Mouse (Mus musculus): ENCODE data around the gene Mical3. TPM values are rescaled to one million over a fixed set of nuclear protein-coding genes. Genes with fewer than 3 reads are reported as not detected.
"Not testable (repeated sequence)": the region's sequence is repeated elsewhere in the genome, so short reads cannot be mapped to it uniquely, and the experiment has no call there.

Gene Mical3
- polyA plus RNA-seq, 1 experiment from 2014 or later = 37.0 TPM

DNA sequence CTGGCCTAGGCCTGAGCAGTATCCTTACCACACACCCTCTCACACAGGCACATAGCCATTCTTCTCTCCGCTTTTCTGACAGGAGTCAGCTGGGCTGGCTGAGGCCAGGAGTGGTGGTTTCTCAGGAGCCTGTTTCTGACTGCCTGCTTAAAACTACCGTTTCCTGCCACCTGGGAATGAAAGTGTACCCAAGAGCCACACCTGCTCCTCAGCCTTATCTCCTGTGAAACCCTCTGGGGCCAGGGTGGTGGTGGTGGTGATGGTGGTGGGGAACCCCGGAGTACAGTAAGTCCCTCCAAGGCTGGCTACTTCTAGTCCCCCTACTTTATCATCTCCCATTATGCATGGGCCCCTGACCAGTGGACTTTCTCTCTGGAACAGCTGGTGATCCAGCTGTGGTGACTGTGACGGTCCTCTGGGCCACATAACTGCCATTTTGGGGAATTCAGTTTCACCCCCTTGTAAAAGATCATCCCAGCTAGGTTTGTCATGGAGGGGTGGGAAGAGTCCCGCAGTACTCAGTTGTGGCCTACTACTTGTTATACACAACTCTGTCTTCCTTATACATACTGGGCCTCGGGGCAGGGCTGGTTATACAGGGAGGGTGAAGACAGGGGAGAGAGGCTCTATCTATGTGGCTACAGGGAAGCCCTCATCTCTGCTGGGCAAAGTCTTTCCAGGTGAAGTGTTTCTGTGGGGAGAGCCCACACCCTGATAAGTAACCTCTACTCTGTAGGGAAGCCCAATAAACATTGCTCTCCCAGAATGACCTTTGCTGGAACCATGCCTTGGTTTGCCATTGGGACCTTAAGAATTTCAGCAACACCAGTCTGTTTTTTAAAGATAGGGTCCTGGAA is 200.1 kb downstream of the Mical3 start:
- H3K9ac ChIP-seq (ENCODE audit: low read depth, low read length) = no peak overlapping the region
- H3K36me3 ChIP-seq (ENCODE audit: control insufficient read depth, insufficient read depth, low read length) = peaks cover 30% of the 10 kb centered on the region
- no peak overlapping the region for H3K4me3 ChIP-seq (ENCODE audit: low read depth, low read length)
- no peak overlapping the region for H3K4me2 ChIP-seq (ENCODE audit: low read length)
- no peaks in the 10 kb centered on the region for H3K4me1 ChIP-seq (ENCODE audit: control insufficient read depth, insufficient read depth, low read length)
- no peaks in the 10 kb centered on the region for H3K27me3 ChIP-seq (ENCODE audit: control insufficient read depth, insufficient read depth, low read depth, low read length)
- ATAC-seq = no peak
- 88% methylated on average over 6 of the region's 6 CpGs for WGBS
- H3K9me3 ChIP-seq (replicated peaks; ENCODE audit: control insufficient read depth, low read length, poor library complexity, severe bottlenecking) = no peaks in the 10 kb centered on the region
- no peak overlapping the region for H3K27ac ChIP-seq (ENCODE audit: low read length)

DNA sequence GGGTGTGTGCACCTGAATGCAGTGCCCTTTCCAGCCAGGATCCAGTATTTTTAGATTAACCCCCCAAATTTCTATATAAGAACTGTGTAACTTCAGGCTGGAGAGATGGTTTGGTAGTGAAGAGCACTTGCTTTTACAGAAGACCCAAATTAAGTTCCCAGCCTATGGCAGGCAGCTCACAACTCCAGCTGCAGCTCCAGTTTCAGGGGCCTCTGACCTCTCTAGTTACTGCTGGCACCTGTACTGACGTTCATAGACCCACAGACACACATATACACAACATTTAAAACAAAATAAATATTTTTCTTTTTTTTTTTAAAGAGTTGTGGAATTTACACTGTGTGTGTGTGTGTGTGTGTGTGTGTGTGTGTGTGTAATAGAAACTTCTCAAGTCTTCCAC is 201.4 kb downstream of the Mical3 start:
- ATAC-seq = no peak
- Histone ChIP-seq H3K27ac (ENCODE audit: low read length) (no peak overlapping the region), H3K9ac (ENCODE audit: low read depth, low read length) (no peak overlapping the region), H3K4me3 (ENCODE audit: low read depth, low read length) (no peak overlapping the region), H3K36me3 (ENCODE audit: control insufficient read depth, insufficient read depth, low read length) (peaks cover 24% of the 10 kb centered on the region), H3K4me1 (ENCODE audit: control insufficient read depth, insufficient read depth, low read length) (no peaks in the 10 kb centered on the region), H3K4me2 (ENCODE audit: low read length) (no peak overlapping the region), H3K27me3 (ENCODE audit: control insufficient read depth, insufficient read depth, low read depth, low read length) (no peaks in the 10 kb centered on the region), H3K9me3 (replicated peaks; ENCODE audit: control insufficient read depth, low read length, poor library complexity, severe bottlenecking) (no peaks in the 10 kb centered on the region)
- WGBS = 73% methylated on average over 1 of the region's 1 CpGs

DNA sequence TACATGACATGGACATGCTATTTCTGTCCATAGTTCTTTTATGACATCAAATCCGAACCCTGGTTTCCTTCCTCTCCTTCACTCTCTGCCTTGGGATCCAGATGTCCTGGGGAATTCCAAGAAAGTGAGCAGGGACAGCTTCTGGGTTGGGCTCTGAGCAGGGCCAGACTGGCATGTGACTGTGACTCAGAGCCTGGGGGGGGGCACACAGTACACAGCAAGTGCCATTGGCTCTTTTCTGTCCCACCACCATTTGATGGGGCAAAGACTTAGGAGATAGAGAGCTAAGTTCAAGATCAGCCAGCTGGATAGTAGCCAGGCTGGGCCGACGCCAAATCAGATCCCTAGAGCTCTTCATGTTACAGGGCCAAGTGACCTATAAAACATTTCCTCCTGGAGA is 203.0 kb downstream of the Mical3 start:
- ATAC-seq = no peak

DNA sequence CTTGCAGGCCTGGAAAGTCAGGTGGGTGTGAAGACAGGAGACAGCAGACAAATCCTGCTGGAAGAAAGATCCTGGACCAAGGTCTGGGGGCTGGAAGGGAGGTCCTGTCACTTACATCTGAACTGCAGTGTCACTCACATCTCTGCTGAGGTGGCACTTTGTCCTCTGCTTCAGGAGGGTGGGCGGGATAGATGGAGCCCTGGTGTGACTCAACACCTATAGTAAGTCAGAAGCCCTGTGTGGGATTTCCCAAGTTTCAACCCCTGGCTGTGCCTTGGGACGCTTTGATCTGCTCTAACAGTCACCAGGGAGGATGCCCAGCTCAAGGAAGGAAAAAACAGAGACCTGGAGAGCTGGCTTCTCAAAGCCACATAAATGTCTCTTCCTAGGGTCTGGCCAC is 203.9 kb downstream of the Mical3 start:
- no peak for ATAC-seq
- no peak overlapping the region for H3K9ac ChIP-seq (ENCODE audit: low read depth, low read length)
- H3K4me3 ChIP-seq (ENCODE audit: low read depth, low read length) = no peak overlapping the region
- H3K9me3 ChIP-seq (replicated peaks; ENCODE audit: control insufficient read depth, low read length, poor library complexity, severe bottlenecking) = no peaks in the 10 kb centered on the region
- no peak overlapping the region for H3K27ac ChIP-seq (ENCODE audit: low read length)
- H3K27me3 ChIP-seq (ENCODE audit: control insufficient read depth, insufficient read depth, low read depth, low read length) = no peaks in the 10 kb centered on the region
- H3K36me3 ChIP-seq (ENCODE audit: control insufficient read depth, insufficient read depth, low read length) = peaks cover 5% of the 10 kb centered on the region; the same call in 1 of the 2 replicates
- H3K4me1 ChIP-seq (ENCODE audit: control insufficient read depth, insufficient read depth, low read length) = no peaks in the 10 kb centered on the region
- no peak overlapping the region for H3K4me2 ChIP-seq (ENCODE audit: low read length)
- 64% methylated on average over 2 of the region's 2 CpGs for WGBS

More for the DNA sequence above, 203.0 kb downstream of the Mical3 start:
- Histone ChIP-seq H3K4me2 (ENCODE audit: low read length) (no peak overlapping the region), H3K4me1 (ENCODE audit: control insufficient read depth, insufficient read depth, low read length) (no peaks in the 10 kb centered on the region), H3K27me3 (ENCODE audit: control insufficient read depth, insufficient read depth, low read depth, low read length) (no peaks in the 10 kb centered on the region), H3K4me3 (ENCODE audit: low read depth, low read length) (no peak overlapping the region), H3K27ac (ENCODE audit: low read length) (no peak overlapping the region), H3K9me3 (replicated peaks; ENCODE audit: control insufficient read depth, low read length, poor library complexity, severe bottlenecking) (no peaks in the 10 kb centered on the region), H3K9ac (ENCODE audit: low read depth, low read length) (no peak overlapping the region), H3K36me3 (ENCODE audit: control insufficient read depth, insufficient read depth, low read length) (peaks cover 9% of the 10 kb centered on the region)
- WGBS = 76% methylated on average over 3 of the region's 3 CpGs

DNA sequence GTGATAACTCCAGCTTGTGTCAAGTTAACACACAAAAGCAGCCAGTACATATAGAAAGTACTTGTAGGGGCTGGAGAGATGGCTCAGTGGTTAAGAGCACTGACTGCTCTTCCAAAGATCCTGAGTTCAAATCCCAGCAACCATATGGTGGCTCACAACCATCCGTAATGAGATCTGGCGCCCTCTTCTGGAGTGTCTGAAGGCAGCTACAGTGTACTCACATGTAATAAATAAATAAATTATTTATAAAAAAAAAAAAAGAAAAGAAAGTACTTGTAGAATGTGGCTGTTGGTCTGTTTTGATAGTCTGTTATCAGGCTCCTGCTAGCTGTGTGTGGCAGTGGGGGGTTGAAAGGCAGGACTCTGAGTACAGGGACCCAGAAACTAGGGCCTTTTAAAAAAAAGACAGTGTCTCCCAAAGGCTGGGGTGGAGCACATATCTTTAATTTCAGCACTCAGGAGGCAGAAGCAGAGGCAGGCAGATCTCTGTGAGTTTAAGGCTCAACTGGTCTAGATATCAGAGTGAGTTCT is 205.9 kb downstream of the Mical3 start:
- not testable (repeated sequence) for ATAC-seq; H3K36me3 ChIP-seq (ENCODE audit: control insufficient read depth, insufficient read depth, low read length); H3K4me3 ChIP-seq (ENCODE audit: low read depth, low read length); H3K27ac ChIP-seq (ENCODE audit: low read length); H3K9me3 ChIP-seq (replicated peaks; ENCODE audit: control insufficient read depth, low read length, poor library complexity, severe bottlenecking); H3K4me2 ChIP-seq (ENCODE audit: low read length); H3K9ac ChIP-seq (ENCODE audit: low read depth, low read length); H3K4me1 ChIP-seq (ENCODE audit: control insufficient read depth, insufficient read depth, low read length); H3K27me3 ChIP-seq (ENCODE audit: control insufficient read depth, insufficient read depth, low read depth, low read length)
- 73% methylated on average over 2 of the region's 2 CpGs for WGBS

DNA sequence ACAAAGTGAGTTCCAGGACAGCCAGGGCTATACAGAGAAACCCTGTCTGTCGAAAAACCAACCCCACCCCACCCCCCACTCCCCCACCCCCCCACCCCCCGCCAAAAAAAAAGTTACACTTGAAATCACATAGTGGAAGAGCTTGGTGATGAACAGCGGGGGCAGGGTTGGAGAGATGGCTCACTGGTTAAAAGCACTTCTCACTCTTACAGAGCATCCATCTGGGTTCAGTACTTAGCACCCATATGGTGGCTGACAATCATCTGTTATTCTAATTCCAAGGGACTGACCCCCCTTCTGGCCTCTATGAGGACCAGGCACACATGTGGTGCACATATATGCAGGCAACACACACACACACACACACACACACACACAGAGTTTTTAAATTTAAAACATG is 212.8 kb downstream of the Mical3 start:
- ATAC-seq = no peak
- no peak overlapping the region for H3K4me2 ChIP-seq (ENCODE audit: low read length)
- 58% methylated on average over 3 of the region's 3 CpGs for WGBS
- 0 out of 2 replicates have a peak, but pooled peaks cover 2% of the 10 kb centered on the region for H3K27me3 ChIP-seq (ENCODE audit: control insufficient read depth, insufficient read depth, low read depth, low read length)
- 0 out of 2 replicates have a peak, but pooled peaks cover 3% of the 10 kb centered on the region for H3K9me3 ChIP-seq (replicated peaks; ENCODE audit: control insufficient read depth, low read length, poor library complexity, severe bottlenecking)
- H3K9ac ChIP-seq (ENCODE audit: low read depth, low read length) = no peak overlapping the region
- no peak overlapping the region for H3K4me3 ChIP-seq (ENCODE audit: low read depth, low read length)
- no peaks in the 10 kb centered on the region for H3K36me3 ChIP-seq (ENCODE audit: control insufficient read depth, insufficient read depth, low read length)
- H3K27ac ChIP-seq (ENCODE audit: low read length) = no peak overlapping the region
- H3K4me1 ChIP-seq (ENCODE audit: control insufficient read depth, insufficient read depth, low read length) = peaks cover 10% of the 10 kb centered on the region

DNA sequence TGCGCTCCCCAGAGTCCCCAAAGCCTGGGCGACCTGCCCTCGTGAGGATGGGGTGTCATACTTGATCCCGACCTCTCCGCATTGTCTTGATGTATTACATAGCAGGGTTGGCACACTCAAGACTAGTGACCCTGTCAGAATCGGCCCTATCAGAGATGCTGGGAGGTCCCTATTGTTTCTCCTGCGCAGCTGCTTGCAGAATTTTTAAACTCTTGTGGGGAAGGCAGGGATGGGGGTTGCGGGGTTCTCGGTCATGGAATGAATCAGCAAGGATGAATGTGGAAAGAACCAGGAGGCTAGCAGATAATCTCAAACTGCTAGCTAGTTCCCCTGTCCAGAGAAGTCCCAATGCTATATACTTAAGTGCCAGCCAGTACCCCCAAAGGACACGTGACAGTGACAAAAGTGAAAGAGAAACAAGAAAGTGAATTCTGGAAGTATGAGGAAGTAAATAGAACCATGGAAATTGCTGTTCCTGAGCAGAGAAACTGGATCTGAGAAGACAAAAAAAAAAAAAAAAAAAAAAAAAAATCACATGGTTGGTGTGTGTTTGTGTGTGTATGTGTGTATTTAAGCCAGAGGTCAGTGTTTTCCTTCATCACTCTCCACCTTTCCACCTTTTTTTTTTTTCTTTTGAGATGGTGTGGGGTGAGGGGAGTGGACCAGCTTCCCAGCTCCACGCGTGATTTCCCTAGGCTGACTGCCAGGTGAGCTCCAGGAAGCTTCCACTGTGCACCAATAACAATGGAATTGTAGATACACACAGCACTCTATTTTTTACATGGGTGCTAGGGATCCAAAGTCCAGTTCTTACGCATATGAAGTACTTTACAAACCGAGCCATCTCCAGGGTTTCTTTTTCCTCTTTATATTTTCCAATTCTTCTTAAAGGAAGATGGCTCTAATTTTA is 213.6 kb downstream of the Mical3 start:
- ATAC-seq; H3K9me3 ChIP-seq (replicated peaks; ENCODE audit: control insufficient read depth, low read length, poor library complexity, severe bottlenecking); H3K27me3 ChIP-seq (ENCODE audit: control insufficient read depth, insufficient read depth, low read depth, low read length); H3K36me3 ChIP-seq (ENCODE audit: control insufficient read depth, insufficient read depth, low read length): not testable (repeated sequence)
- WGBS = 33% methylated on average over 10 of the region's 14 CpGs
- H3K4me3 ChIP-seq (ENCODE audit: low read depth, low read length) = peak overlapping the region; percentile 63
- H3K4me1 ChIP-seq (ENCODE audit: control insufficient read depth, insufficient read depth, low read length) = peaks cover 10% of the 10 kb centered on the region
- H3K27ac ChIP-seq (ENCODE audit: low read length) = peak overlapping the region; percentile 44; the same call in 1 of the 2 replicates
- peak overlapping the region; percentile 76 for H3K9ac ChIP-seq (ENCODE audit: low read depth, low read length)
- H3K4me2 ChIP-seq (ENCODE audit: low read length) = peak overlapping the region; percentile 82

DNA sequence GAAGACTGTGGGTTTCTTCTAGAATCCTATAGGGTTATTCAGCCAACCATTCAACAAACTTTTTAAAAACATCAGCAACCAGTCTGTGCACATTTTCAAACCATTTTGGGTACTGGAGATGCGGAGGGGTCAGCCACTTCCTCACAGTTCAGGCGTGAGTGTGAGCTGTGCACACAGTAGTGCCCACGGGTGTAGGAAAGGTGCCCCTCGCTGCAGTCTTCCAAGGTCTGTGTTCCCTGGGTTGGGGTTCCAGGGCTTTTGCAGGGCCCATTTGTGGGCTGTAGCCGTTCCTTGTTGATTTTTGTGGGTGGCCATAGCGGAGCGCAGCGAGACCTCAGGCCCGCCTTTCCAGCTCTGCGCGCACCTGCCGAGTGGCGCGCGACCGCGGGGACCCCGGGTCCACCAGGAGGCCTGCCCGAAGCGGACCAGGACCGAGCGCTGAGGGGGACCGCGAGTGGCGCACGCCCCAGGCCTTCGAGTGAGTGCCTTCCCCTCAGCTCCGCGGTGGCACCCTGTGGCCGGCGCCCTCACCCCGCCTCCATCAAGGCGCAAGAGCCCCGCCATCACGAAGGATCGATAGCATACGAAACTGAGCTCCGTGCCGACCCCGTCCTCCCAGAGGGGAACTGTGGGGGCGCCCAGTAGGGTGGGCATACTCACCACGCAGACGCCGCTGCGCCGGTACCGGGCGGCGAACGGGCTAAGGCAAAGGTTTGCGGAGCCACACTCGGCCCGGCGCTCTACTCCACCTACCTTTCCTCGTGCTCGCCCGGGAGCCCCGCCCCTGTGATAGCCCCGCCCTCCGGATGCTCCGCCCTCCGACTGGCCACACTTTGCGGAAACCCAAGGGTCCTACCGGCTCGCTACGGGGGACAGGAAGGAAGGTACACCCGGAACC is 214.5 kb downstream of the Mical3 start, which contains the start of gene Bid:
Gene Bid, minus strand, starts transcription at position 780 of the 898 bp plus-strand sequence.
- ATAC-seq = peak; percentile 90
- H3K27me3 ChIP-seq (ENCODE audit: control insufficient read depth, insufficient read depth, low read depth, low read length) = 0 out of 2 replicates have a peak, but pooled peaks cover 2% of the 10 kb centered on the region
- H3K9me3 ChIP-seq (replicated peaks; ENCODE audit: control insufficient read depth, low read length, poor library complexity, severe bottlenecking) = 0 out of 2 replicates have a peak, but pooled peaks cover 1% of the 10 kb centered on the region
- H3K36me3 ChIP-seq (ENCODE audit: control insufficient read depth, insufficient read depth, low read length) = no peaks in the 10 kb centered on the region
- peak within 1 kb of the TSS; percentile 63 for H3K4me3 ChIP-seq (ENCODE audit: low read depth, low read length)
- H3K4me1 ChIP-seq (ENCODE audit: control insufficient read depth, insufficient read depth, low read length) = peaks cover 10% of the 10 kb centered on the region
- peak within 1 kb of the TSS; percentile 82 for H3K4me2 ChIP-seq (ENCODE audit: low read length)
- H3K9ac ChIP-seq (ENCODE audit: low read depth, low read length) = peak within 1 kb of the TSS; percentile 76
- H3K27ac ChIP-seq (ENCODE audit: low read length) = peak within 1 kb of the TSS; percentile 44
- under 1% methylated on average over 66 of the region's 67 CpGs for WGBS

Data from midbrain, embryonic 16.5 days (tissue).